Mouse (Mus musculus): ENCODE measurements around the gene Vav3.

GRCm38 (mm10) chr3:109578347-109578746 is 237.9 kb downstream of the Vav3 start:
- no peak for TF ChIP-seq CTCF (IDR thresholded peaks at IDR 0.05; ENCODE audit: low read depth, low read length)
- TF ChIP-seq POLR2A (IDR thresholded peaks at IDR 0.05; ENCODE audit: insufficient read depth, low read length) = no peak
